Mouse (Mus musculus) thymus, postnatal 4 days (tissue): ENCODE results near the gene Bend4.

ENCODE experiments used
- DNase-seq: peaks from one replicate; pipeline ENCODE4 v3.0.0; 2021

The Bend4 gene

DNA sequence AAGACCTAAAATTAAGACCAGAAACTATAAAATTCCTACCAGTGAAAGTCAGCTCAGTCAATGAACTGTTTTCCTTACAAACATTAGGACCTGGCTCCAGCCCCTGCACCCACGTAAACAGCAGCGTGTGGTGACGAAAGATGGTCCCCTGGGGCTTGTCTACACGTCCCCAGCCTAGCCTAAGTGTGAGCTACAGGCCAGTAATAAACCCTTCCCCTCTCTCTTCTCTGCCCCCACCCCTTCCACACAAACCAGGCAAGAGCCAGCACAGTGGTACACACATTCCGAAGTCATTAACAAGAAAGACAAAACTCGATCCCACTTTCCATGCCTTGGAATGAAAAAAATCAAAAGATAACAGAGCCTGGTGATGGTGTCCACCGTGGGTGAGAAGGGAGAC is 16.6 kb downstream of the Bend4 start:
- DNase-seq = no peak

DNA sequence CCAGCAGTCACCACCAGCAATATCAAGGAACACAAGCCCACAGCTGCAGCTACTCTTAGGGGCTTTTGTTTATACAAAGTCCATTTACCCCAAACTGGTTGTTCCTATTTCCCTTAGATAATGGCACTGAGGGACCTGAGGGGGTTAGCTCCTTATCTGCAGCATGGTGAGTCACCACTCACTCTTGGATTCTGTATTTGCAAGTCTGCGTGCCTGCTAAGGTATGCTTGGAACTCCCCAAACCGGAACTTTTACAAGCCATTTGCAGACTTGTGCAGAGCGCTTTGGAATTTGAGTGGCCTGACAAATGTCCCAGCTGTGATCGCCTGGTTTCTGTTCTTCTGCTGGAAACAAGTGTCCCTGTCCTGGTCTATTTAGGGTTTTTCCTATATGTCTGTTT is 17.7 kb downstream of the Bend4 start:
- no peak for DNase-seq

DNA sequence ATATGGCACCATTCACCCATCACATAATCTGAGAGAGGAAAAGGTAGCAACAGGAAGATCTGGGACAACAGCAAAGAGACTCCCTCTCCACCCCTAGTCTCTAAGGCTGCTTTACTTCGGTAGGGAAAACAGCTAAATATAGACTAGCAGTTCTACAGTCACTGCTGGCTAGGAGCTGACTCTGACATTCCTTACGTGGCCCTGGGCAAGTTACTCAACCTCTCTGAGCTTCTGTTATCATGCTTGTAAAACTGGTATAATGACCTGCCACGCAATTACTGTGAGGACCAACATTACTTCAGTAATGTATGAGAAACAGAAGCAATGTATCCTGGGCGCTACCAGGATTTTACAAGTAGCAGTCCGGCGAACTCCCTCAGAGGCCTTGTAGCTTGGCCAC is 19.7 kb downstream of the Bend4 start:
- no peak for DNase-seq

DNA sequence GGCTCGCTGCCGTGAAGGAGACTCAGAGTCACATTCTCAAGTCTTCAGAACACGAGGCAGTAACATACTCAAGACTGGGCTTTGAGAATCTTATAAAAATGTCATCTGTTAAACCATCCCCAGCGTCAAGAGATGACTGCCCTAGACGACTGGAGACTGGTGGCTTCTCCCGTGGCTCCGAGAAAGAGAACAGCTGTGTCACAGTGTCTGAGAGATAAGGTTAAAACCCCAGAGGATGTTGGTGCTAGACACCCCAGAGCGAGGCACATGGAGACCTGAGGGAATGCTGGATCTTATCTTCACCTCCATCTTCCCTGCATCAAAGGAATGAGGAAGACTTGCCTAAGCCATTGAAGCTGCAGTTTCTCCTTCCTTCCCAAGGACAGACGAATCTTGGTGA is 23.2 kb downstream of the Bend4 start:
- DNase-seq = peak; percentile 15

DNA sequence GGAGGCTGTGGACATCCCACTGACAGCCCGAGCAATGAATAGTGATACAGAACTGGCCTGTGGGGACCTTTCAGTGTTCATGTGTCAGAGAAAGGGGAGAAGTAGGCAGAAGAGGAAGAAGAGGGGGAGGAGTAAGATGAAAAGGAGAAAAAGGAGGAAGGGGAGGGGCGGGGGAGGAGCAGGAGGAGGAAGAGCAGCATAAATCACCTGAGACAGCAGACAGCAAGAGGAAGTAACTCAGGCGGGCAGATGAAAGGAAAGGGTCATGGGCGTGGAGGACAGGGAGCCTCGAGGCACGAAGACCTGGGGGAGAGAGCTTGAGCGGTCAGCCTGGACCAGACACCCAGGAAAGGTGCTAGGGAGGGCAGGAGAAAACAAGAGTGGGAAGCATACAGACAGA is 23.7 kb downstream of the Bend4 start:
- DNase-seq = peak; percentile 48

DNA sequence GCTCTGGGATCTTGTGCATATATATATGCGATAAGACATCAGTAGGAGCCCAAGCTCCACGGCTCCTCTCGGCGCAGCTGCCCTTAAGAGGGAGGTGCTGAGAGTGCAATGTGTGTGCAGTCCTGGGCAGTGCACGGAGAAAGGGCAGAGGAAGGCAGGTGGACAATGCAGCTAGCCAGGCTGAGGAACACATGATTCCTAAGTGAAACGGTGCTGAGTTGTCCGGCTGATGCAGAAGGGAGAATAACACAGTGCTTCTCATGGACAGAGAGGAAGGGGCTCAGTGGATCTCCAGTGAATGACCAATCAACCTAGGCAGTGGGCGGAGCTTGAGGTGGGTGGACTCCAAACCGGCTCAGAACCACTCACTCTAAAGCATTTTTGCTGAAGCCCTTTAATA is 26.5 kb downstream of the Bend4 start:
- DNase-seq = no peak

DNA sequence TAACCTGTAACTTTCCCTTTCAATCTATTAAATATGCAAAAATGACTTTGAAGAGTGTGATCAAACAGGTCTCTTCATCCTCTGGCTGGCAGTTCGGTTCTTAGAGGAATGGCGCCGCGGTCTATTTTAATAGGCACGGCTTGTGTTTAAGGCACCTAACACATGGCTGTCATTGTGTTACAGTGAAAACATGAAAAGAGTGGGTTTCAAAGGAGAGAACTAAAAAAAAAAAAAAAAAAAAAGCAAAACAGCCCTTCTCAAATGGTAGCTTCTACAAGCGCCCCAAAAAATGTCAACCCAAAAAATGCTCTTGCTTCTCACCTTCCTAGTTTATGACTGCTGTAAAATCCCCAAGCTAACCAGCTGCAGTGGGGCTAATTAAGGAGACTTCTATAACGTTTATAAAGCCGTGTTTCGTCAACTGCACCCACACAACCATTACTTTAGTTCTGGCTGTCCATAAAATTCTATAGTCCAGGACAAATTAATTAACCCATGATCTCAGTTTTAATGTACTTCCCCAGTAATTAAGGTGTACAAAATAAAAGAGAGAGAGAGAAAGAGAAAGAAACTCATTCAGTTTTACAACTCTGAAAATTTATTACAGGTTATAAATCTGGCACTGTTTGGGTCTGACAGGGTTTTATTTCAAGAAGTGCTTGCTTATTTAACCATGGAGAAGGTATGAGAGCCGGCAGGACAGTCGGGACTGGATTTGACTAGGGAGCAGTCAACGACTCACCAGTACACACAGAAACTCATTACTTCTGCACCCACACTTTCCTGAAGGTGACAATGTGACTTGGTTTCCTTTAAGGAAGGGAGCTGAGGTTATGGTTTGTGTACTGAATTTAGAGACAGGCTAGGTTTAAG is 27.3 kb downstream of the Bend4 start:
- DNase-seq = no peak

DNA sequence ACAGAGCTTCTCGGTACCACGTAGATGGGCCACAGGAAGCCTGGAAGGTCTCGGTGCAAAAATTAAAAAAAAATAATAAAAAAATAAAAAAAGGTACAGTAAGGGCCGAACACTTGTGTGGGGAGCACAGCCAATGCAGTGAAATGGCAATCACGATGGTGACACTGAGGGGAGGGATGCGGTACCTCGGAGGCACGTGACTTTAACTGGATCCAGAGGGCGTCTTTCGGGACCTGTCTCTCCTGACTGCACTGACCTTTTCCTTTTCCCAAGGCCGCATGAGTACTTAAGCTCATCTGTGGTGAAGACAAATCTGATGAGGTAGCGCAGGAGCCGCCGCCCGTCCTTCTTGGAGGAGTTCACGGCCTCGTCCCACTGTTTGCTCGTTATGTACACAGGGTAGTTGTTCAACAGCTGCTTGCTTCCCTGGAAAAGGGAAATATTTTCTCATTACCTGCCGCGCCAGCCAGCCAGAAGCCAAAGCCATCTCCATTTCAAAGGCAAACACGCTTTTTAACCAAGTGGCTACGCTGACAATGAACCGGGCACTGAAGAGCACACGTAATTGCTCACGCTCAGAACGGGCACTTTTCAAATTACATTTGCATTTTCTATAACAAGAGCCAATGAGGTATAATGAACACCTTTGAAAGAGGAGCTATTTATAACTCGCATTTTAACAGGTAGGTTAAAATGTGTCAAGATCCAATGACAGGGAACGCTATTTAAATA is 28.1 kb downstream of the Bend4 start:
- no peak for DNase-seq

DNA sequence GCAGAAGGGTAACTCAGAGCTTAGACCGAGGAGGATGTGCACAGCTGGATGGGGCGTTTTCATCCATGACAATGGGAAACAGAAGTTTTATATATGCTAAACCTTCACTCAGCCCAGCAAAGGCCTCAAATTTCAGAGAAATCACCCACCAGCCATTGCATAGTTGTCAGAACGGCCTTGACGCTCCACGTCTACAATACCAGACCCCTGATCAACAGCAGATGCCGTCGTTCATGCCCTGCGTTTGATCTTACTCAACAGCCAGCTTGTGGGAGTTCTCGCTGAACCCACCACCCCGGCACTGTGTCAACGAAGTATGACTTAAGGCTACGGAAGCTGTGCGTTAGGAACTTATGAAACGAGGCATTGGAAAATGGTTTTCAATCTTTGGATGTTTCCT is 30.9 kb downstream of the Bend4 start:
- no peak for DNase-seq

DNA sequence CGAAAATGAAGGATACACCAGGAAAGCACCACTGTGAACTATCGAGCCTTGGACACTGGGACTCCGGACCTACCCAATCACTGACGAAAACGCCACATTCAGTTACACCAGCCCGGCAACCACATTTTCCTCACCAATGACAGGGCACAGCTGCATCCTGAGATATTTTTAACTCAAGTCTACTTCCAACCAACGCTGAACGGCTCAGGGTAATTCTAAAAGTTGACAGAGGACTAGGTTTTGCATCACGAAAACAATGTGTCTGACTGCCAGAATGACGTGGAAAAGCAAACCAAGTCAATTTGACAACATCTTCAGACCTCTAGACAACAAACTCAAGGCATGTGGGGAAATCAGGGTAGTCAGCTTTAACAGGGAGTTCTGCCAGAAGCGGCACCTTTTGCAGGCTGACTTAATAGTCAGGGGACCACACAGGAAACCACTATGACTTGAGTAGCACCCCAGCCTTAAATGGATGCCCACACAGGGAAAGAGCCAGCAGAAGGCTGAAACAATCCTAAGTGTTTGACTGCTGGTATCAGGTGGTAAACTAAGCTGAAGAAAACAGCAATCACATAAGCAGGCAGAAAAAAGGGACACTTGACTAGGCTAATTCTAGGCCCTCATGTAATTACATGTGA is 32.8 kb downstream of the Bend4 start:
- DNase-seq = peak; percentile 32

DNA sequence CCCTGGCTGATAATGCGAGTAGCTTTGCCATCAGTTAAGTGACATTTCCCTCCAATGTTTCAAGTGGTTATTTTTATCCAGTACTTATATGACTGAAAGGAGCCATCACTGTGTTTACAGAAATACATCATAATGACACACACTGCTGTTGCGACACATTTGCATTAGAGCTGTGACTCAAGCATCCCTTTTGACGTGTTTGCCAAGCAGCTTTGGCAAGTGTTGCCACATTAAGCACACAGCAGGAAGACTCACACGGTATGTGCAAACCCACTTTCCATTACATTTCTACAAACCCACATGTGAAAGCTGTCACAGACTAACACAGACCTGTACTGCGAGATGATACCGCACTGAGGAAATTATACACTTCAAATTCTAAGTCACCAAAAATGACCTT is 34.2 kb downstream of the Bend4 start:
- no peak for DNase-seq

DNA sequence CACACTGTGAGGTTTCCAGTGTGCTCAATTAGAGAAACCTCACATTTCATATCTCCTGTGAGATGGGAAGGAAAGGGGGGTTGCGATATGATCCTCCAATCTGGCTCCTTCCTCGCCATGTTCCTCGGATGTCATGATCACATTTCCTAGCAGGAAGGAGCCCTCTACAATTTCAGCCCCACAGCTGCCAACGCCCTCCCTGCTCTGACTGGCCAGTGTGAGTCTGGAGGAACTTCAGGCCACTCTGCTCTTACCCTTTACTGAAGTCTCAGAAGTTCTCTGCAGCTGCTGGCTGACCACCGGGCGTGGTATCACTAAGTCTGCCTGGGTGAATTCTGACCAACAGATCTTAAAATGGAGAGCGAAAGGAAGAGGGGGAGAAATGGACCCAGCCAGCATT is 45.6 kb downstream of the Bend4 start:
- DNase-seq = no peak

DNA sequence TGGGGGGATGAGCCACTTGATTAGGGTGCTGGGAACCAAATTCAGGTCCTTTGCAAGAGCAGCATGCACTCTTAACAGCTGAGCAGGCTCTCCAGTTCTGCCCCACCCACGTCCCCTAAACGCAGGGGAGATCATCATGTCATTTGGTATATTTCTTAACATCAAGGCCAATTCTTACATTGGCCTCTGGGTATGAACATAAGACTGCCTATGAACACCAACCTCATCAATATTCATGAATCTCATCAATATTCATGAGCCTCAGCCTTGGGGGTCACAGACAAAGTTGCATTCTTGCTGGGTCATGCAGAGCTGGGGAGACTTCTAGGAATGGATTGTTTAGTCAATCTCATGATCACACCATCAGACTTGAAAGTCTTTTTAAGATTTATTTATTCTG is 46.4 kb downstream of the Bend4 start:
- DNase-seq = no peak

DNA sequence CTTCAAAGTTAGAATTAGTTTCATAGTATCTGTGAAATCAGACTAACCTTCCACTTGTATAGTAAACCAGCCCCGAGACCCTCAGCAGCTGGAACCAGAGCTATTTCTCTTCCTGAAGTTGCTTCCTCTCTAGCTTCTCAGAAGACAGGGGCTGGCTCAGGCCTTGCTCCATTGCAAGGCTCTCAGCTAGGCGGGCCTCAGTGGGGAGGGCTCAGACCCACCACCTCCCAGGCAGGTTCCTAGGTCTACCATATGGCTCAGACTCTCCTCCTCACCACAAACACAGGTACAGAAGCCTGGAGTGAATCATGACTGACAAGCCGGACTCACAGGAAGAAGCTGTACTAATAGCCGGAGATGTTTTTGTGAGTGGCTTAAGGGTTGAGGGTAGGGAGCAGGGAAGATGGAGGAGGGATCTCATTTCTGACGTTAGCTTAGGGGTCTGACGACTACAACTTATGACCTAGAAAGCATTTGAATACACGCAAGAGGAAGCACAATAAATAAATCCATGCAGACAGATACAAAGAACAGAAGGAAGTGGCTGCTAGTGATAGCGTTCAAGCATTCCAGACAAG is 51.0 kb downstream of the Bend4 start:
- DNase-seq = no peak

DNA sequence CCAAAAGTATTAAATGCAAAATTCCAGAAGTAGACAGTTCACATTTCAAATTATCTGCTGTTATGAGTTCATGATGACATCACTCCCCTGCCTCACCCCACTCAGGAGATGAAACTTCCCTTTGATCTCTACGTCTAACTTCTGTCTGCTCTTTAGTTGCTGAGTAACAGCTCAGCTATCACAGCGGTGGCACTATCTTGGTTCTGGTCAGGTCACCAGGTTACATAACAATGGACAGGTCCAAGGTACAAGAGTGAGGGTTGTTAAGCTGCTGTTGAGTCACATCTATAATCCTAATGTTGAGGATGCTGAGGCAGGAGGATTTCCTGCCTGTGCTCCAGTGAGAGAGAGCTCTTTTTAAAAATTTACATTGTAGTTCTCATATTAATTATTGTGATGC is 65.2 kb downstream of the Bend4 start:
- DNase-seq = no peak

DNA sequence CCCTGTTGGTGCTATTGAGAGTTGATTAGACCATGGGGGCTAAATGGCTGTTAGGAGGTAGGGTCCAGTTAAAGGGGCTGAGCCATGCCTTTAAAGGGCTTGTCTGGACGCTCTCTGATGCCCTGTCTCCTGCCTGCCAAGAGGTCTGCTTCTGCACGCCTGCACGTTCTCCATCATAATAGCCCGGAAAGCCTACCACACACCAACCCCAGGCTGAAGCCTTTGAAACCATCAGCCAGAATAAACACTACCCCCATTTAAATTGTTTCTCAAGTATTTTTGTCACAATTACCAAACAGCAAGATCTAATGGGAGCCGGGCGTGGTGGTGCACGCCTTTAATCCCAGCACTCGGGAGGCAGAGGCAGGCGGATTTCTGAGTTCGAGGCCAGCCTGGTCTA is 65.8 kb downstream of the Bend4 start:
- no peak for DNase-seq

DNA sequence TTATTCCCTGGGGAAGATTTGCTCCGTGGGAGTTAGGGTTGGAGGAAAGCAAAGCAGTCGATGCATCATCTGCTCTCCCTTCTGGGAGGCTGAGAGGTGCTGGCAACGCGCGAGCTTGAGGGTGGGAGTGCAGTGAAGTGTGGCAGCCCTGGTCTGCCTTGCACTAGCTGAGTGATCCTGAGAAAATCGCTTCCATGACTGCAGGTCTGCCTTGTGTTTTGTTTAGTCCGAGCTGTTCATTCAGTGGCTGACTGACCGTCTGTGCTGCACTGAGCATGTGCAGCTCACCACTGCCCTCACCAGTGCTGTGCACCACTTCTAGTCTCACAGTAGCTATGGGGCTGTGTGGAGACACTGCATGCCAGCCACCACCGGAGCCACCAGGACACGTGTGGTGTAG is 79.2 kb downstream of the Bend4 start:
- no peak for DNase-seq

DNA sequence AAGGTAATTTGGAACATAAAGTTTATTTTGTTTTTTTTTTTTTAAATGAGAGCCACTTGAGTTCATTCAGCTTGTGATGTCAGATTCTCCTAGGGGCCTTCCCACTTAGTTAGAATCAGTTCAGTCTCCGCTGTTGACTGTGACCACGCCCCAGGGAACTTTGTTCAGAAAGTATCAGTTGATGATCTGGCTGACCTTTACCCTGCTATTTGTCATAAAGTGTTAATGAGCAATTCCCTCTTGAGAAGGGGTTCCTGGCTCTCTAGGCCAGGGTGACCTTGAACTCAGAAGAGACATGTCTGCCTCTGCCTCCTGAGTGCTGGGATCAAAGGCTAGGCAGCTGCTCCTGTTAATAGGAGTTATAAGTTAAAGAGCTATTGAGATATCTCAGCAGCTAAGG is 81.0 kb downstream of the Bend4 start:
- DNase-seq = no peak
